Mouse (Mus musculus): ENCODE measurements around the gene Trmt13.

- TF ChIP-seq CHD2 (IDR thresholded peaks at IDR 0.05; ENCODE audit: low read depth, low read length) (no peak), ZC3H11A (IDR thresholded peaks at IDR 0.05; ENCODE audit: borderline replicate concordance, low read depth, low read length) (no peak), ZNF384 (IDR thresholded peaks at IDR 0.05; ENCODE audit: low read depth, low read length) (no peak), HCFC1 (IDR thresholded peaks at IDR 0.05; ENCODE audit: borderline replicate concordance, insufficient read depth, low read length) (no peak)
Measured at GRCm38 (mm10) chr3:116635799-116636198, 21.4 kb upstream of the Trmt13 start.

Data from ES-E14 (cell line).